Mouse (Mus musculus) heart, embryonic 11.5 days (tissue): ENCODE data around the gene Nav2. TPM values are rescaled to one million over a fixed set of nuclear protein-coding genes. Genes with fewer than 3 reads are reported as not detected.
A peak's percentile ranks its signal among the peaks of the same experiment; 100 is the strongest.

Experiments used
- ATAC-seq: fragments of 200-750 bp; cut with Nextera tagmentation; replicated peaks from 2 replicates; pipeline ENCODE4 v1.8.0; 2017; ENCODE audit warnings: moderate library complexity; ENCODE audit not compliant: insufficient number of reproducible peaks, low FRiP score, low TSS enrichment
- H3K27ac ChIP-seq: fragments of 300-500 bp; sonication (generic); 2 replicates; pipeline ENCODE4 v1.5.1; 2014; ENCODE audit warnings: mild to moderate bottlenecking, low read depth, low read length
- H3K27me3 ChIP-seq: fragments of 300-500 bp; sonication (generic); 2 replicates; pipeline ENCODE4 v1.6.1; 2014; ENCODE audit warnings: mild to moderate bottlenecking, low read length, mixed read lengths; ENCODE audit not compliant: control insufficient read depth, insufficient read depth
- H3K36me3 ChIP-seq: fragments of 300-500 bp; sonication (generic); 2 replicates; pipeline ENCODE4 v1.6.1; 2014; ENCODE audit warnings: mild to moderate bottlenecking, low read length, moderate library complexity, mixed read lengths; ENCODE audit not compliant: control insufficient read depth, insufficient read depth
- H3K4me1 ChIP-seq: fragments of 300-500 bp; sonication (generic); 2 replicates; pipeline ENCODE4 v1.6.1; 2014; ENCODE audit warnings: low read length; ENCODE audit not compliant: control insufficient read depth, insufficient read depth
- H3K4me2 ChIP-seq: fragments of 300-500 bp; sonication (generic); 2 replicates; pipeline ENCODE4 v1.6.1; 2014; ENCODE audit warnings: mild to moderate bottlenecking, moderate library complexity
- H3K4me3 ChIP-seq: fragments of 300-500 bp; sonication (generic); 2 replicates; pipeline ENCODE4 v1.5.1; 2014; ENCODE audit warnings: low read depth, low read length
- H3K9ac ChIP-seq: fragments of 300-500 bp; sonication (generic); 2 replicates; pipeline ENCODE4 v1.6.1; 2014; ENCODE audit warnings: mild to moderate bottlenecking, low read depth, low read length, moderate library complexity
- H3K9me3 ChIP-seq: fragments of 300-500 bp; sonication (generic); replicated peaks from 2 replicates; pipeline ENCODE4 v1.6.1; 2016; ENCODE audit warnings: low read length; ENCODE audit not compliant: control insufficient read depth
- WGBS: fragments of 180-500 bp; shearing (Covaris S2); extraction: QIAGEN DNeasy Blood & Tissue Kit; methylation state at CpG from one replicate; pipeline ENCODE4 v1.1.7; 2014; ENCODE audit not compliant: insufficient replicate concordance; 5-methylcytosine and 5-hydroxymethylcytosine counted together
- polyA plus RNA-seq: library from polyadenylated mRNA; unstranded; fragments of >200 nt; fragmentation: Nextera tagmentation; extraction: Ambion mirVana; gene quantifications from 2 replicates; pipeline ENCODE4 v1.2.1, GENCODE M21; 2014

Nav2 gene
- polyA plus RNA-seq, 1 experiment from 2014 or later = 32.2 TPM

DNA sequence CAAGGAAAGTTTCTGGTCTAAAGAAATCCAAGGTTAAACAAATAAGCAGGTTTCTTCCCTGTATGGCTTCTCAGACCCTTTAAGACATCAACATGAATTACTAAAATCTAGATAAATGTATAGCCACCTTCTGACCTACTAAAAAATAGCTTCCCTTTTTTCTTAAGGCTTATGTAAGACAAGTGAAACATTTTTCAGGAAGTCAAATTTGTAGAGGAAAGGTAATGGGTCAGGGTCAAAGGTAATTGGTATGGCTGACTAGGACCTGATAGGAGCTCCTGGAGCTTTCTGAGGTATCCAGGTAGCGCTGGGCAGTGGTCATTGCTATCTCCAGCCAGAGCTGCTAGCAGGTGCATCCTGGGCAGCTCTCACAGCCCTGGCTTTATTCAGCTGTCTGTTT is 162.1 kb downstream of the Nav2 start:
- H3K27ac ChIP-seq = no peak overlapping the region
- H3K36me3 ChIP-seq = no peaks in the 10 kb centered on the region
- no peak for ATAC-seq
- no peak overlapping the region for H3K4me2 ChIP-seq
- no peak overlapping the region for H3K4me3 ChIP-seq
- no peak overlapping the region for H3K9ac ChIP-seq
- H3K27me3 ChIP-seq = no peaks in the 10 kb centered on the region
- no peaks in the 10 kb centered on the region for H3K9me3 ChIP-seq
- H3K4me1 ChIP-seq = peaks cover 6% of the 10 kb centered on the region; the same call in 1 of the 2 replicates
- WGBS = 64% methylated on average over 1 of the region's 1 CpGs

DNA sequence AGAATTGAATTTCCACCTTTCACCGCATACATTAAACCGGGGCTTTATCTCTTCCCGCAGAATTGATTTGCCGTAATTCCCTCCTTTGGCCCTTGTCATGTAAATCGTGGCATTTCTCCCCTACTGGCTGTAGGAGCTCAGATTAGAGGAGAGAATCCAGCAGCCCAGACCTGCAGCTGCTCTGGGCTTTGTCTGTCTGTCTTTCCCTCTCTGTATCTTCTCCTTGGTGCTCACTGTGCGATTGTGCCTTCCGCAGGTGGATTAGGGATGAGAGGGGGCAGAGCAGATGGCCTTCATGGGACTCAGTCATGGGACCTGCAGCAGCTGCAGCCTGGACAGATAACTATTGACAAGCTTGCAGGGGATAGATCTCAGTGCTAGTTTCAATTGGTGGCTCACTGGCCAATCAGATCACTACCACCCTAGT is 162.6 kb downstream of the Nav2 start:
- no peaks in the 10 kb centered on the region for H3K27me3 ChIP-seq
- H3K4me1 ChIP-seq = peaks cover 6% of the 10 kb centered on the region; the same call in 1 of the 2 replicates
- no peaks in the 10 kb centered on the region for H3K9me3 ChIP-seq
- 24% methylated on average over 7 of the region's 7 CpGs for WGBS
- ATAC-seq = no peak
- H3K27ac ChIP-seq = no peak overlapping the region
- H3K9ac ChIP-seq = no peak overlapping the region
- no peaks in the 10 kb centered on the region for H3K36me3 ChIP-seq
- no peak overlapping the region for H3K4me2 ChIP-seq
- no peak overlapping the region for H3K4me3 ChIP-seq

DNA sequence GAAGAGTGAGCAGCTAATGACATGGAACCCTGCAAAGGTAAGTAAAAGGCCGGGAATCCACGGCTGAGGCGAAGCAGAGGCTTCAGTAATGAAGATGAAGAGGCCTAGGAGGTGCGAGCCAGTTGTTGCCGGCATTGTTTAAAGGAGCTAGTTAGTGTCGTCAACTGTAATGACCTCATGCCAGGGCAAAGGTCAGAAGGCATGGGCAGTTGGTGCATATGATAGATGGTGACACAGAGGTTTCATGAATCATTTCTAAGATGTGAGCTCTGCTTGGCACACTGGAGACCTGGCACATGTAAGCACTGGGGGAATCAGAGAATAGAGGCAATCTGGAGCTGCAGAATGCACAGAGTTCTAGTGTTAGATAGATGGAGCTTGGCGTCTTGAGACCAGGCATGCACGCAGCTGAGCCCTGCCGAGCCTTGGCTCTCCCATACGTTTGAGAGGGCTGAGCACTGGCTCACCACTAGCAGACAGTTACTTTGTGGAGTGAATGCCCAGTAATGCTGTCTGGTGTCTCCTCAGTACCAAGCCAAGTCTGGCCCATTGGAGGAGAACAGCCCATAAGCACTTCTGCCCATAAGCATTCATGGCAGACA is 166.9 kb downstream of the Nav2 start:
- H3K9me3 ChIP-seq = no peaks in the 10 kb centered on the region
- H3K36me3 ChIP-seq = no peaks in the 10 kb centered on the region
- H3K4me2 ChIP-seq = no peak overlapping the region
- no peak overlapping the region for H3K9ac ChIP-seq
- H3K27ac ChIP-seq = no peak overlapping the region
- no peak for ATAC-seq
- WGBS = 66% methylated on average over 10 of the region's 10 CpGs
- H3K4me1 ChIP-seq = peaks cover 6% of the 10 kb centered on the region; the same call in 1 of the 2 replicates
- no peak overlapping the region for H3K4me3 ChIP-seq
- H3K27me3 ChIP-seq = no peaks in the 10 kb centered on the region

DNA sequence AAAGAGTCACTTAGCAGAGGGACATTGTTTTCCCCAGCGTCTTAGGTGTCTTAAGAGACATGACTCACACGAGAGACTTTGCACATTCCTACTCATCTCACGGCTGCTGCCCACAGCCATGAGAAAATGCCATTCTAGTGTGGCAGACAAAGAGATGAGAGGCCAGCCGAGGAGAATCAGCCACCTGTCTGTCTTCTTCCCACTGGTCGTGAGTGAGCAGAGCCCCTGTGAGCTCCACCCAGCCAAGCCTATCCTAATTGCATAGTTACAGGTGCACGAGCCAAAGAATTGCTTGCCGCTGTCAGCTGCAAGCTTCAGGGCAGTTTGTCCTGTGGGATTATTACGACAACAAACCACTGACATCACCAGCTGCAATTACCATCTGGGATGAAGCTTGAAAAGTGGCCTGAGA is 167.8 kb downstream of the Nav2 start:
- no peak for ATAC-seq
- H3K4me1 ChIP-seq = peaks cover 3% of the 10 kb centered on the region; the same call in 1 of the 2 replicates
- WGBS = 68% methylated on average over 8 of the region's 8 CpGs

DNA sequence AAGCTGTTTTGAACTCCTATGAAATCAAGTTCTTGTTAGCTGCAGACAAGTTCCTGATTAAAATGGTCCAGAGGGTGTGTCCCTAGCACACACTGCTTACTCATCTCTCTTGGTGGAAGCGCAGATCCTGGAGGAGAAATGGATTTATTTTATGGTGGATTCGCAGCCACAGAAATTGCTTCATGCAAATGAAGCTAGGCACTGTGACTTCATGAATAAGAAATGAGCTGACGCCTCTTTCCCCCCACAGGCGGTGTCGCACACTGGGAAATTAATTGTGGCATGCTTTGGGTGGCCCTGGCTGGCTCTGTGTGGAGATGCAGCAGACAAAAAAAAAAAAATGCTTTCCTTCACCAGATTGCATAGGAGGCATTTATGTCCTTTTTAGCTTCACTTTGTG is 170.4 kb downstream of the Nav2 start:
- Histone ChIP-seq H3K4me2 (no peak overlapping the region), H3K4me3 (no peak overlapping the region), H3K9me3 (no peaks in the 10 kb centered on the region), H3K27ac (no peak overlapping the region), H3K36me3 (no peaks in the 10 kb centered on the region), H3K27me3 (no peaks in the 10 kb centered on the region), H3K4me1 (peaks cover 5% of the 10 kb centered on the region; the same call in 1 of the 2 replicates), H3K9ac (no peak overlapping the region)
- 78% methylated on average over 5 of the region's 5 CpGs for WGBS
- ATAC-seq = no peak

More for the DNA sequence above, 167.8 kb downstream of the Nav2 start:
- Histone ChIP-seq H3K27me3 (no peaks in the 10 kb centered on the region), H3K4me2 (no peak overlapping the region), H3K27ac (no peak overlapping the region), H3K4me3 (no peak overlapping the region), H3K9me3 (no peaks in the 10 kb centered on the region), H3K9ac (no peak overlapping the region), H3K36me3 (no peaks in the 10 kb centered on the region)

DNA sequence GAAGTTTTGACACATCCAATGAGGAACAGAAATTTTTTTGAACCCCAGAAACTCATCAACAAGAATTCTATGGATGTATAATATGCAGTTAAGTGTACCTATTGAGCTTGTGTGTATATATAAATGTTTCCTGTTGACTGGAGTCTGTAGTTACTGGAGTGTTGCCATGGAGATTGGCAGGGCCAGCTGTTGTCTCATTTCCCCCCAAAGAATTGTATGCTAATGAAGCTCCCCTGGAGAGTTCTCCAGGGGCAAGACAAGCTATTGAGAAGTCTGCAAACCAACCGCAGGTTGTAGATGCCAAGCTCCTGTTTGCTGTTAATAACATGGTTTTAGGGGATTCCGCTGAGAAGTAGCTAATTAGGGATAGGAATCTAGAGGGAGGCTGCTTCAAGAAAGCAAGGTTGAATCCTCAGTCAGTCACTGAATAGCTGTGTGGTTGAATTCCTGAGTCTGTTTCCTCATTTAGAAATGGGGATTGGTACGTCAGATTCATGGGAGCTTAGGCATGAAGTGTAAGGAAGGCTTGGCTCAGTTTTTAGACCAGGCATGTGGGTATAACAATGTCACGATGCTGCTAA is 174.2 kb downstream of the Nav2 start:
- Histone ChIP-seq H3K9me3 (no peaks in the 10 kb centered on the region), H3K27me3 (no peaks in the 10 kb centered on the region), H3K4me1 (peaks cover 35% of the 10 kb centered on the region), H3K4me3 (no peak overlapping the region), H3K4me2 (no peak overlapping the region), H3K27ac (no peak overlapping the region), H3K36me3 (no peaks in the 10 kb centered on the region), H3K9ac (no peak overlapping the region)
- no peak for ATAC-seq
- 59% methylated on average over 4 of the region's 4 CpGs for WGBS

DNA sequence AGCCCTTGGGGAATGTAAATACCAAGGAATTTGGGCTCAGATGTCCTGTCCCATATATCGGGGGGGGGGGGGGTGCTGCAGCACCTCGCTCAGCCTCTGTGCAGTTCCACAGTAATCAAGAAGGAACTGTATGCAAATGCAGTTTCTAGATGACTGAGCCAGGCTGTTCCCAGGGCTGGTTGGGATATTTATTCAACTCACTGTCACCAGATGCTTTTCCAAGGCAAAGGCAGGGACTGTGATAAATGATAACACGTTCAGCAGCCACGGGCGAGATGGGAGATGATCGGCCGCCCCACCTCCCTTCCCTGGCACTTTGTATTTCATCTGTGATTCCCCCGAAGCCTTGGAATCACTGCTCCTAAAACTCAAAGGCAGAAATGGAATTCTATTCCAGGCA is 176.3 kb downstream of the Nav2 start:
- H3K36me3 ChIP-seq = no peaks in the 10 kb centered on the region
- H3K4me2 ChIP-seq = no peak overlapping the region
- H3K4me1 ChIP-seq = peaks cover 44% of the 10 kb centered on the region
- no peak overlapping the region for H3K9ac ChIP-seq
- no peak for ATAC-seq
- H3K9me3 ChIP-seq = no peaks in the 10 kb centered on the region
- no peaks in the 10 kb centered on the region for H3K27me3 ChIP-seq
- H3K27ac ChIP-seq = no peak overlapping the region
- H3K4me3 ChIP-seq = no peak overlapping the region
- 29% methylated on average over 8 of the region's 8 CpGs for WGBS

DNA sequence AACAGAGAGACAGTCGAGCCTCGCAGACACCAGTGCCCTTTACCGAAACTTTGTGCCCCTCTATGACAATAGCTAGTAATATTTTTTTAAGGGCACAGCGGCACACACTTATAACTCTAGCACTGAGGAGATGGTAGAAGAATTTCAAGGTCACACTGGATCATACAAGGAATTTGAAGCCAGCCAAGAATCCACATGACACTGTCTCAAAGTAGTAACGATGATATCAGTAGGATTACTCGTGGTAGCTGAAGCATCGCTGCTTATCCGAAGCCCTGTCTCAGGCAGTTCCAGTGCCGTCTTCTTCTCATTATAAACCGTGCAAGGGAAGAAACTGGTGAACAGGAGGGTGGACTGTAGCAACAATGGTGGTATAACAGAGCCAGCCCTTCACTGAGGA is 177.2 kb downstream of the Nav2 start:
- Histone ChIP-seq H3K9ac (no peak overlapping the region), H3K4me1 (peaks cover 47% of the 10 kb centered on the region), H3K4me3 (no peak overlapping the region), H3K27ac (peak overlapping the region; percentile 47), H3K27me3 (no peaks in the 10 kb centered on the region), H3K36me3 (no peaks in the 10 kb centered on the region), H3K9me3 (no peaks in the 10 kb centered on the region), H3K4me2 (no peak overlapping the region)
- WGBS = 64% methylated on average over 10 of the region's 10 CpGs
- no peak for ATAC-seq

DNA sequence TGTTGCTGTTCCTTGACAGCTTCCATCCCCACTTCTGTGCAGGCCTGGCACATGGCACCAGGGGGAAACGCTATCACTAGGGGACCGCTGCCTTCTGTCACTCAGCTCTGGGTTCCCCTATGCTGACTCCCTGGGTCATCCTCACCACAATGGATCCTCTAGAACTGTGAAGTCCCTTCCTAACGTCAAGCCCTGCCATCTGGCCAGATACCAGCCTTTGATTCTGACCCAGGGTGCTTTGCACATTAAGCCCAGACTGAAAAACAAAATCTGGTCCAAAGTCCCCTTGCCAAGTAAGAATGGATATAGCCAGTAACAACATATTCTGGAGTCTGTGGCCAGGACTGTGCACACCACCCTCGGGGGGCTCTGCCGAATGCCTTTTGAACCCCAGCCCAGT is 178.6 kb downstream of the Nav2 start:
- Histone ChIP-seq H3K4me1 (peaks cover 47% of the 10 kb centered on the region), H3K27me3 (no peaks in the 10 kb centered on the region; the same call in 1 of the 2 replicates), H3K36me3 (no peaks in the 10 kb centered on the region), H3K9ac (no peak overlapping the region), H3K9me3 (no peaks in the 10 kb centered on the region), H3K27ac (peak overlapping the region; percentile 80), H3K4me3 (no peak overlapping the region), H3K4me2 (no peak overlapping the region)
- 57% methylated on average over 5 of the region's 5 CpGs for WGBS
- no peak for ATAC-seq
